Mouse (Mus musculus) intestine, embryonic 14.5 days (tissue): ENCODE results near the gene Cphx3. TPM values are rescaled to one million over a fixed set of nuclear protein-coding genes. Genes with fewer than 3 reads are reported as not detected.
"Not testable (repeated sequence)": the region's sequence is repeated elsewhere in the genome, so short reads cannot be mapped to it uniquely, and the experiment has no call there.

Source experiments
- ATAC-seq: fragments of 200-750 bp; cut with Nextera tagmentation; replicated peaks from 2 replicates; pipeline ENCODE4 v1.8.0; 2017; ENCODE audit warnings: low read depth, moderate number of reproducible peaks, moderate TSS enrichment, moderate library complexity; ENCODE audit not compliant: low FRiP score, low TSS enrichment
- DNase-seq: peaks from one replicate; pipeline ENCODE4 v3.0.0-alpha.2; 2018; ENCODE audit warnings: low spot score
- H3K27ac ChIP-seq: fragments of 300-500 bp; sonication (generic); 2 replicates; pipeline ENCODE4 v1.5.1; 2014; ENCODE audit warnings: low read depth, mild to moderate bottlenecking, control low read depth
- H3K27me3 ChIP-seq: fragments of 300-500 bp; sonication (generic); replicated peaks from 2 replicates; pipeline ENCODE4 v1.6.1; 2014; ENCODE audit warnings: low read length, control low read depth; ENCODE audit not compliant: control insufficient read depth, insufficient read depth
- H3K36me3 ChIP-seq: fragments of 300-500 bp; sonication (generic); 2 replicates; pipeline ENCODE4 v1.6.1; 2014; ENCODE audit warnings: low read length, control low read depth; ENCODE audit not compliant: control insufficient read depth, insufficient read depth
- H3K4me1 ChIP-seq: fragments of 300-500 bp; sonication (generic); replicated peaks from 2 replicates; pipeline ENCODE4 v1.6.1; 2014; ENCODE audit warnings: low read length, control low read depth, mixed read lengths; ENCODE audit not compliant: control insufficient read depth, insufficient read depth
- H3K4me2 ChIP-seq: fragments of 300-500 bp; sonication (generic); 2 replicates; pipeline ENCODE4 v1.6.1; 2014; ENCODE audit warnings: low read length
- H3K4me3 ChIP-seq: fragments of 300-500 bp; sonication (generic); 2 replicates; pipeline ENCODE4 v1.5.1; 2014; ENCODE audit warnings: low read depth, low read length, control low read depth, mixed read lengths
- H3K9ac ChIP-seq: fragments of 300-500 bp; sonication (generic); 2 replicates; pipeline ENCODE4 v1.6.1; 2014; ENCODE audit warnings: mild to moderate bottlenecking, low read length
- H3K9me3 ChIP-seq: fragments of 300-500 bp; sonication (generic); 2 replicates; pipeline ENCODE4 v1.6.1; 2016; ENCODE audit warnings: low read length, control low read depth; ENCODE audit not compliant: control insufficient read depth
- WGBS: fragments of 180-500 bp; shearing (Covaris S2); extraction: QIAGEN DNeasy Blood & Tissue Kit; methylation state at CpG from one replicate; pipeline ENCODE4 v1.1.7; 2014; 5-methylcytosine and 5-hydroxymethylcytosine counted together
- polyA plus RNA-seq: library from polyadenylated mRNA; unstranded; fragments of >200 nt; fragmentation: Nextera tagmentation; extraction: Ambion mirVana; gene quantifications from 2 replicates; pipeline ENCODE4 v1.2.1, GENCODE M21; 2014

Cphx3 gene
- polyA plus RNA-seq, 1 experiment from 2014 or later: 0.68 TPM

- H3K27me3 ChIP-seq, H3K4me3 ChIP-seq, H3K4me2 ChIP-seq, H3K4me1 ChIP-seq, H3K36me3 ChIP-seq, ATAC-seq, H3K9me3 ChIP-seq, H3K27ac ChIP-seq, DNase-seq, H3K9ac ChIP-seq: not testable (repeated sequence)
- no CpG with 5 or more reads among the region's 6 CpGs for WGBS
Observed at GRCm38 (mm10) chr14:26258729-26259128, 176.6 kb downstream of the Cphx3 start.

Other genes starting within 250 kb of the Cphx3 start
- gene Anxa11, start 240.1 kb upstream of the Cphx3 start, polyA plus RNA-seq: 66.8 and 68.3 TPM in 2 replicates
- gene Plac9a, start 179.2 kb upstream of the Cphx3 start, polyA plus RNA-seq: not detected in 2 replicates
- gene Tmem254a, start 154.6 kb upstream of the Cphx3 start, polyA plus RNA-seq: 3.8 and 4.9 TPM in 2 replicates
- not detected in 2 replicates for gene Cphx1, start 144.0 kb upstream of the Cphx3 start, polyA plus RNA-seq
- 1.3 and 1.8 TPM in 2 replicates for gene Duxbl1, start 103.7 kb upstream of the Cphx3 start, polyA plus RNA-seq
- 13.9 and 19.3 TPM in 2 replicates for gene Gm9780, start 39.6 kb upstream of the Cphx3 start, polyA plus RNA-seq
- gene Tmem254c, start 14.9 kb upstream of the Cphx3 start, polyA plus RNA-seq: 60.1 and 70.8 TPM in 2 replicates
- not detected in 2 replicates for gene Cphx2, start 781 bp upstream of the Cphx3 start, polyA plus RNA-seq
- gene Duxbl2, start 36.1 kb downstream of the Cphx3 start, polyA plus RNA-seq: 1.8 TPM in 1 of 2 replicates, not detected in the other
- 13.7 and 20.0 TPM in 2 replicates for gene Plac9b, start 100.2 kb downstream of the Cphx3 start, polyA plus RNA-seq
- gene Tmem254b, start 124.7 kb downstream of the Cphx3 start, polyA plus RNA-seq: 29.4 and 41.1 TPM in 2 replicates
- gene Duxbl3, start 175.7 kb downstream of the Cphx3 start, polyA plus RNA-seq: 0.98 and 2.0 TPM in 2 replicates